23 mouse cellular contexts compared by ENCODE assay signal in genomic region chr16:17478331-17478943, GRCm38 (mm10). TPM values are rescaled to one million over a fixed set of nuclear protein-coding genes. Genes with fewer than 3 reads are reported as not detected.
A peak's percentile ranks its signal among the peaks of the same experiment; 100 is the strongest.
DNase-seq lines count a peak whose midpoint lies in the region; ATAC-seq and TF ChIP-seq lines count a peak whose summit lies in the region.
"Had no signal": no experiment of that assay in that cellular context is flagged by ENCODE, and none has a peak within 500 bp of the region (broad histone marks: within the 10 kb centered on the region; RNA-seq: fewer than 3 reads in every experiment).

No protein-coding gene starts in this region.

- H3K27ac ChIP-seq in heart, embryonic 11.5 days (ENCODE audit: low read depth, low read length), result no peak overlapping the region
- no peak overlapping the region for H3K27ac ChIP-seq in midbrain, embryonic 11.5 days (ENCODE audit: low read depth, low read length)
- no peak overlapping the region for H3K27ac ChIP-seq in midbrain, embryonic 16.5 days (ENCODE audit: low read length)
- peak overlapping the region; percentile 41; the same call in 1 of the 2 replicates for H3K27ac ChIP-seq in MEL (ENCODE audit: control insufficient read depth, low read depth, low read length)
- H3K27ac ChIP-seq in liver, embryonic 14.5 days, result no peak overlapping the region
- H3K27ac ChIP-seq: embryonic facial prominence, embryonic 13.5 days; kidney, postnatal 0 days; midbrain, embryonic 12.5 days had no signal

- H3K4me1 ChIP-seq in heart, embryonic 11.5 days (ENCODE audit: control insufficient read depth, insufficient read depth, low read length), result no peaks in the 10 kb centered on the region
- H3K4me1 ChIP-seq in midbrain, embryonic 11.5 days (ENCODE audit: control insufficient read depth, insufficient read depth, low read length), result no peaks in the 10 kb centered on the region
- peaks cover 13% of the 10 kb centered on the region for H3K4me1 ChIP-seq in midbrain, embryonic 16.5 days (ENCODE audit: control insufficient read depth, insufficient read depth, low read length)
- H3K4me1 ChIP-seq in MEL (ENCODE audit: control insufficient read depth in 1 of 2, insufficient read depth in 2 of 2, low read length in 2 of 2), result peaks cover 20 to 29% of the 10 kb centered on the region in 2 experiments
- peaks cover 5 to 19% of the 10 kb centered on the region in 2 experiments for H3K4me1 ChIP-seq in liver, embryonic 14.5 days (replicated peaks; ENCODE audit: control insufficient read depth in 2 of 2, insufficient read depth in 2 of 2, low read length in 1 of 2)
- H3K4me1 ChIP-seq: midbrain, embryonic 12.5 days had no signal

- TF ChIP-seq CTCF in MEL (IDR thresholded peaks at IDR 0.05 in 2 of 3, conservative IDR thresholded peaks at IDR 0.05 in 1 of 3; ENCODE audit: control insufficient read depth in 1 of 3, insufficient read depth in 1 of 3, low read depth in 2 of 3, low read length in 3 of 3, poor library complexity in 1 of 3, severe bottlenecking in 1 of 3), result no peak
- TF ChIP-seq CTCF in liver, embryonic 14.5 days (IDR thresholded peaks at IDR 0.05; ENCODE audit: low read depth), result no peak

- no peaks in the 10 kb centered on the region for H3K27me3 ChIP-seq in heart, embryonic 11.5 days (ENCODE audit: control insufficient read depth, insufficient read depth, low read length)
- no peaks in the 10 kb centered on the region for H3K27me3 ChIP-seq in midbrain, embryonic 11.5 days (ENCODE audit: control insufficient read depth, insufficient read depth, low read length)
- H3K27me3 ChIP-seq in midbrain, embryonic 16.5 days (ENCODE audit: control insufficient read depth, insufficient read depth, low read depth, low read length), result no peaks in the 10 kb centered on the region
- no peaks in the 10 kb centered on the region for H3K27me3 ChIP-seq in MEL (ENCODE audit: control insufficient read depth in 1 of 2, insufficient read depth in 2 of 2, low read length in 2 of 2)
- no peaks in the 10 kb centered on the region for H3K27me3 ChIP-seq in liver, embryonic 14.5 days (ENCODE audit: control insufficient read depth, insufficient read depth, low read length)
- H3K27me3 ChIP-seq: embryonic facial prominence, embryonic 13.5 days; midbrain, embryonic 12.5 days had no signal

- no peak overlapping the region for H3K4me2 ChIP-seq in heart, embryonic 11.5 days
- H3K4me2 ChIP-seq in midbrain, embryonic 11.5 days, result no peak overlapping the region
- no peak overlapping the region for H3K4me2 ChIP-seq in midbrain, embryonic 16.5 days (ENCODE audit: low read length)
- no peak overlapping the region for H3K4me2 ChIP-seq in liver, embryonic 14.5 days (ENCODE audit: low read depth)
- H3K4me2 ChIP-seq: embryonic facial prominence, embryonic 13.5 days; midbrain, embryonic 12.5 days had no signal

- H3K36me3 ChIP-seq in heart, embryonic 11.5 days (ENCODE audit: control insufficient read depth, insufficient read depth, low read length), result peaks cover 3% of the 10 kb centered on the region; the same call in 1 of the 2 replicates
- H3K36me3 ChIP-seq in midbrain, embryonic 11.5 days (ENCODE audit: control insufficient read depth, insufficient read depth, low read length), result peaks cover 1% of the 10 kb centered on the region; the same call in 1 of the 2 replicates
- no peaks in the 10 kb centered on the region for H3K36me3 ChIP-seq in midbrain, embryonic 16.5 days (ENCODE audit: control insufficient read depth, insufficient read depth, low read length)
- H3K36me3 ChIP-seq in MEL (ENCODE audit: control insufficient read depth in 1 of 2, insufficient read depth in 2 of 2, low read length in 2 of 2), result peaks cover 12 to 43% of the 10 kb centered on the region in 2 experiments
- H3K36me3 ChIP-seq in liver, embryonic 14.5 days (replicated peaks; ENCODE audit: control insufficient read depth, insufficient read depth, low read depth), result peaks cover 5% of the 10 kb centered on the region

- no peak for ATAC-seq in heart, embryonic 11.5 days (replicated peaks; ENCODE audit: insufficient number of reproducible peaks, low FRiP score, low TSS enrichment)
- no peak for ATAC-seq in midbrain, embryonic 11.5 days (ENCODE audit: low FRiP score)
- ATAC-seq in midbrain, embryonic 16.5 days, result no peak
- ATAC-seq in liver, embryonic 14.5 days (ENCODE audit: insufficient read depth), result peak; percentile 38; the same call in 1 of the 2 replicates
- ATAC-seq: activated CD4-positive, CD25-positive, alpha-beta regulatory T cell, adult 4 months; CD4-positive, CD25-positive, alpha-beta regulatory T cell, adult 4 months; forebrain, embryonic 14.5 days had no signal

- H3K79me2 ChIP-seq in MEL (ENCODE audit: control insufficient read depth, insufficient read depth, low read length, poor library complexity), result peaks cover 51% of the 10 kb centered on the region

- no peak for TF ChIP-seq EP300 in MEL (IDR thresholded peaks at IDR 0.05; ENCODE audit: low read depth in 1 of 2, low read length in 2 of 2)
- no peak for TF ChIP-seq EP300 in liver, embryonic 14.5 days (IDR thresholded peaks at IDR 0.05; ENCODE audit: low read depth)

- no peak for TF ChIP-seq RAD21 in MEL (IDR thresholded peaks at IDR 0.05; ENCODE audit: low read depth, low read length)

- DNase-seq in heart, adult 11 months, result peak; percentile 70
- DNase-seq in midbrain, embryonic 11.5 days (ENCODE audit: low spot score, missing footprints), result peak; percentile 23
- peak; percentile 69 for DNase-seq in MEL (ENCODE audit: low read depth, low spot score)
- no peak for DNase-seq in liver, embryonic 14.5 days (ENCODE audit: low read depth in 3 of 3, low spot score in 3 of 3)
- DNase-seq in spleen, adult 18-20 months, result no peak
- DNase-seq in layer of hippocampus, adult 18-20 months (ENCODE audit: low spot score in 2 of 2), result no peak
- DNase-seq: adrenal gland, postnatal 14 days; cerebellum, adult 11 months; cerebellum, postnatal 10 days; gastrocnemius, postnatal 14 days; kidney, adult 18-20 months; lung, adult 18-20 months; retina, postnatal 1 day; right cerebral cortex, postnatal 4 days; thymus, postnatal 4 days had no signal

- H3K9me3 ChIP-seq in heart, embryonic 11.5 days (replicated peaks; ENCODE audit: control insufficient read depth, low read length), result no peaks in the 10 kb centered on the region
- no peaks in the 10 kb centered on the region for H3K9me3 ChIP-seq in midbrain, embryonic 11.5 days (ENCODE audit: control insufficient read depth, low read length)
- no peaks in the 10 kb centered on the region for H3K9me3 ChIP-seq in midbrain, embryonic 16.5 days (replicated peaks; ENCODE audit: control insufficient read depth, low read length, poor library complexity, severe bottlenecking)
- no peaks in the 10 kb centered on the region for H3K9me3 ChIP-seq in MEL (replicated peaks; ENCODE audit: insufficient read depth, low read length)
- no peaks in the 10 kb centered on the region for H3K9me3 ChIP-seq in liver, embryonic 14.5 days (ENCODE audit: control insufficient read depth, low read length)
- H3K9me3 ChIP-seq: embryonic facial prominence, embryonic 13.5 days; midbrain, embryonic 12.5 days had no signal

- H3K9ac ChIP-seq in heart, embryonic 11.5 days (ENCODE audit: low read depth, low read length), result no peak overlapping the region
- no peak overlapping the region for H3K9ac ChIP-seq in midbrain, embryonic 11.5 days (ENCODE audit: low read length)
- H3K9ac ChIP-seq in midbrain, embryonic 16.5 days (ENCODE audit: low read depth, low read length), result no peak overlapping the region
- no peak overlapping the region for H3K9ac ChIP-seq in MEL (ENCODE audit: control insufficient read depth, low read depth, low read length, poor library complexity, severe bottlenecking)
- no peak overlapping the region for H3K9ac ChIP-seq in liver, embryonic 14.5 days (replicated peaks)
- H3K9ac ChIP-seq: embryonic facial prominence, embryonic 13.5 days; midbrain, embryonic 12.5 days had no signal

- WGBS in heart, embryonic 11.5 days (ENCODE audit: insufficient replicate concordance), result 82% methylated on average over 4 of the region's 4 CpGs
- 84% methylated on average over 4 of the region's 4 CpGs for WGBS in midbrain, embryonic 11.5 days
- 70% methylated on average over 4 of the region's 4 CpGs for WGBS in midbrain, embryonic 16.5 days
- WGBS in liver, embryonic 14.5 days (ENCODE audit: insufficient replicate concordance), result 49% methylated on average over 4 of the region's 4 CpGs

- H3K4me3 ChIP-seq in heart, embryonic 11.5 days (ENCODE audit: low read depth, low read length), result no peak overlapping the region
- H3K4me3 ChIP-seq in midbrain, embryonic 11.5 days (ENCODE audit: low read depth, low read length), result no peak overlapping the region
- no peak overlapping the region for H3K4me3 ChIP-seq in midbrain, embryonic 16.5 days (ENCODE audit: low read depth, low read length)
- H3K4me3 ChIP-seq in MEL (ENCODE audit: control insufficient read depth in 1 of 2, insufficient read depth in 1 of 2, low read depth in 2 of 2, low read length in 2 of 2), result no peak overlapping the region
- H3K4me3 ChIP-seq in liver, embryonic 14.5 days (ENCODE audit: insufficient read depth in 1 of 2, low read depth in 2 of 2, low read length in 2 of 2), result no peak overlapping the region
- H3K4me3 ChIP-seq: embryonic facial prominence, embryonic 13.5 days; midbrain, embryonic 12.5 days had no signal

- TF ChIP-seq POLR2A in MEL (IDR thresholded peaks at IDR 0.05; ENCODE audit: control insufficient read depth in 1 of 2, insufficient read depth in 1 of 2, low read depth in 1 of 2, low read length in 2 of 2, poor library complexity in 1 of 2), result no peak

RNA-seq across cellular contexts. Expression of gene Aifm3, which starts 11.0 kb away (rescaled TPM):
- 0.54 and 0.68 TPM in 2 replicates for polyA plus RNA-seq in heart, embryonic 11.5 days (2014; fragmentation: Nextera tagmentation; extraction: Ambion mirVana)
- polyA plus RNA-seq in midbrain, embryonic 11.5 days (2014; fragmentation: Nextera tagmentation; extraction: Ambion mirVana), result 1.4 and 3.0 TPM in 2 replicates
- 13.6 and 22.2 TPM in 2 replicates for polyA plus RNA-seq in midbrain, embryonic 16.5 days (2015; fragmentation: Nextera tagmentation; extraction: Ambion mirVana)
- 0.23 and 0.29 TPM in 2 replicates for total RNA-seq in MEL (2012; rRNA removed)
- under 1 TPM in 1 of 2 experiments, not detected in 1; 0.52 TPM for polyA plus RNA-seq in MEL (2012; ENCODE audit: insufficient read depth in 1 of 2, insufficient read length in 2 of 2, low read depth in 1 of 2, low replicate concordance in 2 of 2, missing spikeins in 1 of 2)
- 0.67 and 1.3 TPM in 2 replicates for polyA plus RNA-seq in liver, embryonic 14.5 days (2012; rRNA removed)
- polyA plus RNA-seq in liver, embryonic 14.5 days (2014; fragmentation: Nextera tagmentation; extraction: Ambion mirVana), result 0.53 and 0.99 TPM in 2 replicates
- total RNA-seq in layer of hippocampus, adult 18-20 months (2021), result 10 to 100 TPM; 98.5 to 98.6 TPM
- polyA plus RNA-seq: activated CD4-positive, CD25-positive, alpha-beta regulatory T cell, adult 4 months had no signal

RNA-seq across cellular contexts. Expression of gene Crkl, which starts 26.6 kb away (rescaled TPM):
- 47.8 and 49.6 TPM in 2 replicates for polyA plus RNA-seq in heart, embryonic 11.5 days (2014; fragmentation: Nextera tagmentation; extraction: Ambion mirVana)
- 85.5 and 92.2 TPM in 2 replicates for polyA plus RNA-seq in midbrain, embryonic 11.5 days (2014; fragmentation: Nextera tagmentation; extraction: Ambion mirVana)
- 72.4 and 88.8 TPM in 2 replicates for polyA plus RNA-seq in midbrain, embryonic 16.5 days (2015; fragmentation: Nextera tagmentation; extraction: Ambion mirVana)
- total RNA-seq in MEL (2012; rRNA removed), result 14.9 and 16.2 TPM in 2 replicates
- 100 to 1,000 TPM in 1 of 2 experiments, 10 to 100 TPM in 1; 34.6 to 146 TPM for polyA plus RNA-seq in MEL (2012; ENCODE audit: insufficient read depth in 1 of 2, insufficient read length in 2 of 2, low read depth in 1 of 2, low replicate concordance in 2 of 2, missing spikeins in 1 of 2)
- polyA plus RNA-seq in liver, embryonic 14.5 days (2012; rRNA removed), result 6.8 and 8.0 TPM in 2 replicates
- polyA plus RNA-seq in liver, embryonic 14.5 days (2014; fragmentation: Nextera tagmentation; extraction: Ambion mirVana), result 18.8 and 25.0 TPM in 2 replicates
- total RNA-seq in layer of hippocampus, adult 18-20 months (2021), result 10 to 100 TPM; 40.7 to 41.8 TPM

RNA-seq across cellular contexts. Expression of gene Lztr1, which starts 30.1 kb away (rescaled TPM):
- polyA plus RNA-seq in heart, embryonic 11.5 days (2014; fragmentation: Nextera tagmentation; extraction: Ambion mirVana), result 46.6 and 47.4 TPM in 2 replicates
- polyA plus RNA-seq in midbrain, embryonic 11.5 days (2014; fragmentation: Nextera tagmentation; extraction: Ambion mirVana), result 70.5 and 77.2 TPM in 2 replicates
- 145 and 151 TPM in 2 replicates for polyA plus RNA-seq in midbrain, embryonic 16.5 days (2015; fragmentation: Nextera tagmentation; extraction: Ambion mirVana)
- 39.5 and 45.1 TPM in 2 replicates for total RNA-seq in MEL (2012; rRNA removed)
- 10 to 100 TPM in 1 of 2 experiments, not detected in 1; 83.2 TPM for polyA plus RNA-seq in MEL (2012; ENCODE audit: insufficient read depth in 1 of 2, insufficient read length in 2 of 2, low read depth in 1 of 2, low replicate concordance in 2 of 2, missing spikeins in 1 of 2)
- polyA plus RNA-seq in liver, embryonic 14.5 days (2012; rRNA removed), result 32.0 and 32.5 TPM in 2 replicates
- 15.5 and 17.2 TPM in 2 replicates for polyA plus RNA-seq in liver, embryonic 14.5 days (2014; fragmentation: Nextera tagmentation; extraction: Ambion mirVana)
- total RNA-seq in layer of hippocampus, adult 18-20 months (2021), result 100 to 1,000 TPM; 199 to 205 TPM

RNA-seq across cellular contexts. Expression of gene Thap7, which starts 52.5 kb away (rescaled TPM):
- polyA plus RNA-seq in heart, embryonic 11.5 days (2014; fragmentation: Nextera tagmentation; extraction: Ambion mirVana), result 31.4 and 34.0 TPM in 2 replicates
- polyA plus RNA-seq in midbrain, embryonic 11.5 days (2014; fragmentation: Nextera tagmentation; extraction: Ambion mirVana), result 46.7 and 47.1 TPM in 2 replicates
- 60.7 and 62.7 TPM in 2 replicates for polyA plus RNA-seq in midbrain, embryonic 16.5 days (2015; fragmentation: Nextera tagmentation; extraction: Ambion mirVana)
- 53.6 and 65.5 TPM in 2 replicates for total RNA-seq in MEL (2012; rRNA removed)
- 10 to 100 TPM in 1 of 2 experiments, not detected in 1; 65.4 TPM for polyA plus RNA-seq in MEL (2012; ENCODE audit: insufficient read depth in 1 of 2, insufficient read length in 2 of 2, low read depth in 1 of 2, low replicate concordance in 2 of 2, missing spikeins in 1 of 2)
- 20.4 and 21.8 TPM in 2 replicates for polyA plus RNA-seq in liver, embryonic 14.5 days (2012; rRNA removed)
- 19.7 and 24.5 TPM in 2 replicates for polyA plus RNA-seq in liver, embryonic 14.5 days (2014; fragmentation: Nextera tagmentation; extraction: Ambion mirVana)
- 10 to 100 TPM; 39.6 to 44.0 TPM for total RNA-seq in layer of hippocampus, adult 18-20 months (2021)

Comparison
In these comparisons a context has a peak if more than half of its experiments do, and no peak if none do; other contexts are left out.
1. DNase-seq: peak in heart, adult 11 months (single experiment), midbrain, embryonic 11.5 days (single experiment) and MEL (single experiment); none in liver, embryonic 14.5 days (0 of 3), spleen, adult 18-20 months (0 of 2) and layer of hippocampus, adult 18-20 months (0 of 2).